Mouse (Mus musculus) myocyte (in vitro differentiated cells): ENCODE data around the gene Adipor1.
"Not testable (repeated sequence)": the region's sequence is repeated elsewhere in the genome, so short reads cannot be mapped to it uniquely, and the experiment has no call there.

Source experiments
- MAX ChIP-seq: IDR thresholded peaks from one replicate; pipeline ENCODE4 v1.6.1; 2011; ENCODE audit warnings: low read depth, mild to moderate bottlenecking, control low read depth
- MYOD1 ChIP-seq, 3 experiments: IDR thresholded peaks; one replicate each; pipeline ENCODE4 v1.6.1; 2011; ENCODE audit warnings: control low read depth in 2 of 3, low read depth in 2 of 3, mild to moderate bottlenecking in 2 of 3, moderate library complexity in 1 of 3; ENCODE audit not compliant: insufficient read length in 2 of 3, control insufficient read depth in 1 of 3
- POLR2A ChIP-seq: IDR thresholded peaks from one replicate; pipeline ENCODE4 v1.6.1; 2011; ENCODE audit warnings: low read depth, mild to moderate bottlenecking, control low read depth, moderate library complexity; ENCODE audit not compliant: insufficient read length
- POLR2AphosphoS2 ChIP-seq: IDR thresholded peaks from one replicate; pipeline ENCODE4 v1.6.1; 2011; ENCODE audit warnings: low read depth, control low read depth; ENCODE audit not compliant: insufficient read length
- REST ChIP-seq: IDR thresholded peaks from one replicate; pipeline ENCODE4 v1.6.1; 2011; ENCODE audit warnings: mild to moderate bottlenecking, control low read depth, moderate library complexity; ENCODE audit not compliant: insufficient read depth, insufficient read length
- SRF ChIP-seq: IDR thresholded peaks from one replicate; pipeline ENCODE4 v1.6.1; 2011; ENCODE audit warnings: low read depth; ENCODE audit not compliant: control insufficient read depth, insufficient read length
- TCF12 ChIP-seq: IDR thresholded peaks from one replicate; pipeline ENCODE4 v1.6.1; 2011; ENCODE audit warnings: mild to moderate bottlenecking, control low read depth; ENCODE audit not compliant: poor library complexity, insufficient read depth, severe bottlenecking
- USF1 ChIP-seq: IDR thresholded peaks from one replicate; pipeline ENCODE4 v1.6.1; 2011; ENCODE audit warnings: low read depth, mild to moderate bottlenecking, control low read depth, moderate library complexity

- not testable (repeated sequence) for TF ChIP-seq POLR2A; USF1; REST; SRF; TCF12; POLR2AphosphoS2; MYOD1 (IDR thresholded peaks at IDR 0.05; ENCODE audit: control insufficient read depth in 1 of 3, insufficient read length in 2 of 3, low read depth in 2 of 3); MAX
Measured at GRCm38 (mm10) chr1:134441737-134442136, 26.6 kb downstream of the Adipor1 start.
